Mouse (Mus musculus): ENCODE measurements around the gene Sfn.

Sfn gene

DNA sequence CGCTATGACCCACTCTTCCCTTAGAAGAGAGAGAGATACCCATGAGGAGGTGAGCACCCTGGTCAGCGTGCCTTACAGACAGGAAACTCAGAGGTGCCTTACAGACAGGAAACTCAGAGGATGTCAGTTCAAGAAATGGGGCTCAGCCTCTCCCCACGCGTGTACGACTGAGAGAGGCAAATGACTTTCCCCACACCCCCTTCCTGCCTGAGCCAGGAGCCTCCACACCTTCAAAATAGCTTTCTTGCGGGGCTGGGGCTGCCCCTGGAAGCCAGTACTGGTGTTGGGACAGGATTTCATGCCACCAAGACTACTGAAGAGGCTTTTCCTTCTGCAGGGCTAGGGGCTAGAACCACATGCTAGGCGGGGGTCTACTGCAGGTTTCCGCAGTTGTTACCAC, 18.7 kb upstream of the Sfn start:
- DNase-seq (ENCODE audit: low read depth, low spot score) = no peak

GRCm38 (mm10) chr4:133619473-133620136, 17.6 kb upstream of the Sfn start:
- DNase-seq (ENCODE audit: low read depth, low spot score) = no peak

DNA sequence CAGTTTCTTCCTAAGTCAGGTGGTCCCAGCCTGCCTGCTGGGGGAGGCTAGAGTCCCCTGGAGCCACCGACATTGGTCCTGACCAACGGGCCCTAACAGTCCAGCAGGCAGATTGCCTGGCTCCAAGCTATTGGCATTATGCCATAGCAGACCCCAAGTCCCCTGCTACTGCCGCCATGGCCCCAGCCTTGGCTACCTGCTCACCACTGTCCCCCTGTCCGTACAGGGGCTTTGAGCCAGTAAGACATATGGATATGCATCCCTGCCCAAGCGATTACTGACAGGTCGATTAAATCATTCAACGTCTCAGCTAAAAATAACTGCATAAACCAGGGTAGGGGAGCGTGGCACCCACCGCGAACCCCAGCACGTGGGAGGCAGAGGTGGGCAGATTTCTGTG, 16.0 kb upstream of the Sfn start:
- DNase-seq (ENCODE audit: low read depth, low spot score) = no peak

DNA sequence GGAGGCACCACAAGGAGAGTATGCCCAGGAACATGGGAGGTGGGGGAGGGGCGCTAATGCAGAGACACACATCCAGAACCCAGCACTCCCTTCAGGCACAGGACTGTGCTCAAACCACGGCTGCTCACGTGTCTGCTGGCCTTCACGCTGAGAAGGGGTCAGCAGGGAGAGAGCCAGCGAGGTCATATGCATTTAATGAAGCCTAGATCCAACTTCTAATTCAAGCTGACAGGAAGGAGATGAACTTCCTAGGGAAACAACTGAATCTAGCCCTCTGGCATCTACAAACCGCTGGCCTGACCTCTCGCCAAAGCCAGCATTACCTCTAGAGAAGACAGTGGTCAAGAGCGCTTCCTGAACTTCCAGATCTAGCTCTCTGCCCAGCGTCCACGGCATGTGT, 13.4 kb upstream of the Sfn start:
- DNase-seq (ENCODE audit: low read depth, low spot score) = no peak

GRCm38 (mm10) chr4:133614274-133614761, 12.3 kb upstream of the Sfn start:
- no peak for DNase-seq (ENCODE audit: low read depth, low spot score)

DNA sequence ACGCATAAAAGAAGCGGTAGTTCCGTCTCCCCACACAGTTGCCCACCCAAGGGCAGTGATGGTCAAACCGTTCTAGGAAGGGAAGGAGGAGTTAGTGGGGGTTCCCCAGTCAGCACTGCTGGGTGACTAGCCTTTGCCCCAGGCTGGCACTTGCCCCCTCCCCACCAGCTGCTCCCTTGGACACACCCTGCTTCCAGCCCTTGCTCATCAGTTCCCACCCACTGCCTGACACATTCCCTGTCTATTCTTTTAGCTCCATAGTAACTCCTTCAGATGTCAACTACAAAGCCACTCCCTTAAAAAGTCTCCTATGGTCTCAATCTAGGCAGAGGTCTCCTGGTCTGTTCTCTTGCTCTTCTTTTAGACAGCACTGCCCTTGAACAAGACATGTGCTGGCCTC, 11.9 kb upstream of the Sfn start:
- DNase-seq (ENCODE audit: low read depth, low spot score) = no peak

- no peak for DNase-seq (ENCODE audit: low read depth, low spot score)
Observed at GRCm38 (mm10) chr4:133613026-133613425, 11.1 kb upstream of the Sfn start.

GRCm38 (mm10) chr4:133612416-133612815, 10.4 kb upstream of the Sfn start:
- no peak for DNase-seq (ENCODE audit: low read depth, low spot score)

GRCm38 (mm10) chr4:133611815-133612214, 9.8 kb upstream of the Sfn start:
- peak; percentile 80 for DNase-seq (ENCODE audit: low read depth, low spot score)

DNA sequence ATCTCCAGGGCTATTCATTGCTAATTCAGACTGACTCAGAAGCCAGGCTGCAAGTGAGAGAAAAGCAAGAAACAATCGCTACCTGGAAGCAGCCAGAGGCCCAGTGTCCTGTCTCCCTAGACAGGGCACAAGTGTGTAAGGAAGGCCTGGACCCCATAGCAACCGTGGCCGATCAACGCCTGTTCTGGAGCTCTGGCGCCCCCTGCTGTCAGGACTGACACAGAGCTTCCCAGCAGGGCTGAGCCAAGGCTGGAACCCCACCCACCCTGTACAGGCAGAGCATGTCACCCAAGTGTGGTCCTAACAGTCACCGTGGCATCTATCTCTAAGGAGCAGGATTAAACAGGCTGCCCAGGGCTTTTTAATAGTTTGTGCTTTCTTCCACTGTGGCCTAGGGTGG, 7.8 kb upstream of the Sfn start:
- DNase-seq (ENCODE audit: low read depth, low spot score) = peak; percentile 80

DNA sequence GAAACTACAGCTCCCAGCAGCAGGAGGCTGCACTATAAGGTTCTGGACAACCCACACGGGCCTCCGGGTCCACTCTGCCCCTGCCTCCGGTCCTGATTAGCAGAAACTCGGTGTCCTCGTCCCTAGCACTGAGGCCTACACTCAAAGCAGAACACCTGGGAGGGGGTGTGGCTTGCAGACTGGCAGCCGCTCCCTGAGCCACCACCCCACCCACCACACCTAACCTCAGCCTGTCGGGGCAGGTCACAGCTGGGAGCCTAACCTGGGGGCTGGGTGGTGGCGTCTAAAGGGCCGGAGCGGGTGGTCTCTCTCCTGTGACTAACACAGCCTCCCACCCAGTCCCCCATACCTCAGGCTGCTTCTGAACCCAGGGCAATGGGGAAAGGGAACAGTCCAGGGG, 5.3 kb upstream of the Sfn start:
- no peak for DNase-seq (ENCODE audit: low read depth, low spot score)

DNA sequence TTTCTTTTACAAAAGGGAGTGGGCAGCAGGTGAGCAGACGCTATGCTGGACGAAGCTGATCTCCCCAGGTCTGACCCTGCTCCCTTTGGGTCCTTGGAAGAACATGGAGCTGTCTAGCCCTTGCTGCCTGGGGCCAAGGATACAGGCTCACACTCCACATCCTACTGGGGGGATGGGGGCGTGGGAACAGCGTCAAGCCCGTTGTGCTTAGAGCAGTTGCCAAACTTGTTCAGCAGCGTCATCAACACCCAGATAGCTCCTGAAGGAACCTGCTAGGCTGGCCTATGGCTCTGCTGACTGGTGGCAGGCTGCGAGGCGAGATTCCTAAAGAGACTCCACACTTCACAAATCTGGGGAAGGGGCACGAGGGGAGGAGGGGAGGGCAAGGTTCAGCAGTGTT, 3.4 kb upstream of the Sfn start:
- no peak for DNase-seq (ENCODE audit: low read depth, low spot score)

DNA sequence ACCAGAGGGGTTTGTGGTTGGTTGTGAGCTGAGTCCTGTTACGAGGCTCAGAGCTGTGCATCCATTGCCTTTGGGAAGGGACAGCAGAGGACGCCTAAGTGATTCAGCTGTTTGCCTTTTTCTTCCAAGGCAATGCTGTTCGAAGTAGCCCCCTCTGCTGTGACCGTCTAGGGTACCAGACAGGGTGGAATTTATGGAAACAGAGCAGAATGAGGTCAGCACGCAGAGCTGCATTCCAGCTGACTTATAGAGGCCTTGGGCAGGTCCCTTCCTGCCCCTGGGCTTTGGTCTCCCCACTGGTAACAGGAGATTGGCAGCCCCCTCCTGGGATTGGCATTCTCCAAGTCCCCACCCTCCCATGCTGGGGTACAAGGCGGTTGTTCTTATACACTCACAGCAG, 2.9 kb upstream of the Sfn start:
- DNase-seq (ENCODE audit: low read depth, low spot score) = no peak

GRCm38 (mm10) chr4:133604175-133604574, 2.2 kb upstream of the Sfn start:
- no peak for DNase-seq (ENCODE audit: low read depth, low spot score)

DNA sequence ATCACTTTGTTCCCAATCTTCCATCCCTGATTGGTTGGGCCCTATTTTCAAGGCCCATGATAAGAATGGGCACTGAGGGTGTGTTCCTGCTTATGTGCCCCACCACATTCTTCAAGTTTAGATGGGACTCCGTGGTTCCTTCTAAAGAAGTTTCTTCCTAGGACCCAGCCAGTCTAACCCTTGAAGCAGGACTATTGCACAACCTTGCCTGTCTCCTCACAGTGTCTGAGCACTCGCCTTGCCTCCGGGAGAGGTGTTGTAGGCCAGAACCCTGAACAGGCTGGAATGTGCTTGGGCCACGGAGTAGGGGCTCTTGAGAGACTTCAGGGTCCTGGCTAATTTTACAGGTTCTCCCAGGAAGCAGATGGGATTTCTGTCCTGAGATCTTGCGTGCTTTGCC, 1.1 kb upstream of the Sfn start:
- no peak for DNase-seq (ENCODE audit: low read depth, low spot score)

DNA sequence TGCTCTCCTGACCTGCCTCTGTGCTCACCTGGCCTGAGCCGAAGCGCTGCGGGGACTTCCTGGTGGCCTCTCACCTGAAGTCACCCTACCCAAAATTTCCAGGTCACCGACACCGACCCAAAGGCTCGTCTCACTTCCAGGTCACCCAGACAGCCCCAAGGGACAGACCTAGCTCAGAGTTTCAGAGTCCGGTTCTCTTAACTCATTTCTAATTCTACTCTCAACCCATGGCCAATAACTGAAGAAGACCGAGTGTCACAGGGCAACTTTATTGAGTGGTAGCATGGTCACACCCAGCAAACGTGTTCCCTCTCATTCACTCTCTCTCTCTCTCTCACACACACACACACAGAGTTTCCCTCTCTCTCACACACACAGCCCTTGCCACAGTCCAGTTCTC, 1.7 kb downstream of the Sfn start:
- DNase-seq (ENCODE audit: low read depth, low spot score) = no peak

DNA sequence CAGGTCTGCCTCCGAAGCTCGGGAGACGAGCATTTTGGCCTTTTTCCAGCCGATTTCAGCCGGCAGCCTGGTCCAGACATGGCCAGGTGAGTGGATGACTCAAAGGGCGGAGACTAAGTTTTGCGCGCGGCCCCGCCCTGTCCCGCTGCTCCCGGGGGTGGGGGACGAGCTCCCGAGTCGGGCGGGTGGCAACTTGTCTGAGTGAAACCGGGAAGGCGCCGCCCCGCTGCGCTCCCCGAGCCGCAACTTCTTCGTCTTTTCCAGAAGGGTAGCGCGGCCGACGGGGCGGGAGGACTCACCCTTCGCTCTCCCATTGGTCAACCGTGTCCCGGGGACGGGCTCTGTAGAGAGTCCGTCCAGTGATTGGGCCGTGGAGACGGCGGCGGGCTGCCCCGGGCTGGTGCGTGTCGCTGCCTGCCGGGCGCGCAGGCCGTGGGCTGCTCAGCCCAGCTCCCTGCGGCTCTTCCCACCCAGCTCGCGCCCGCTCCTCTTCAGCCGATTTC, 2.3 kb downstream of the Sfn start:
- peak; percentile 84 for DNase-seq (ENCODE audit: low read depth, low spot score)

- peak; percentile 60 for DNase-seq (ENCODE audit: low read depth, low spot score)
Observed at GRCm38 (mm10) chr4:133599116-133599515, 2.9 kb downstream of the Sfn start.

- DNase-seq (ENCODE audit: low read depth, low spot score) = peak; percentile 70
Observed at GRCm38 (mm10) chr4:133598616-133599015, 3.4 kb downstream of the Sfn start.

GRCm38 (mm10) chr4:133596084-133596483, 5.9 kb downstream of the Sfn start:
- DNase-seq (ENCODE audit: low read depth, low spot score) = no peak

DNA sequence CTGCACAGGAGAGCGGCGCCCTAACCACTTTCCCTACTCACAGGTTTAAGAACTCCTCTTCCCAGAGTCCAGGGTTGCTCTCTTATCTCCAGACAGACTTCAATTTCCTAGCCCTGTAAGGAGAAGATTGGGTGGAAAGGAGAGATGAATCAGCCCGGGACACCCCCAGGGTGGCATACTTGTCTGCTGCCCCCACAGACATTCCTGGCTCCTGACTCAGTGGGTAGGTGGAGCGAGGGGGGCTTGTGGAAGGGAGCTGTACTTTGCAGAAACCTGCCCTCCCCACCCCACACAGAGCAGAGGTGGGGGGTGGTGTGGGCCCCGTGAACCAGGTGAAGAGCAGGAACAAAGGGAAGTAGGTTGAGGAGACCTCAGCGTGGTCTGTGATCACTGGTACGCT, 6.4 kb downstream of the Sfn start:
- DNase-seq (ENCODE audit: low read depth, low spot score) = no peak

DNA sequence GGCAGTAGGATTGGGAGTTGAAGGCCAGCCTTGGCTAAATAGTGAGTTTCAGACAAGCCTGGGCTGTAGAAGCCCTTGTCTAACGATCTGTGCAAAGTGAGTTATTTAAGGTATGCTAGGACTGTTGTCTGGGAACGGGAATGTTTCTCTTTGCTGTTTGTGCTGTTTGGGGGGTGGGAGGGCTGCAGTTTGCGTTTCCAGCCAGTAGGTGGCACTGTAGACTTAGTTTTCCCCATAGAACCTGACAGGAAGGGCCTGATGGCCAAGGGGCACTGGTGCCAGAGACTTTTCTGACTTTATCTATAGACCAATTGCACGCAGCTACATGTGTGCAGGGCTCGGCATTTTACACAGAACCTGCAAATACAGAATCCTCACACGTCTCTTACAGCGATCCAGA, 9.4 kb downstream of the Sfn start:
- DNase-seq (ENCODE audit: low read depth, low spot score) = no peak

DNA sequence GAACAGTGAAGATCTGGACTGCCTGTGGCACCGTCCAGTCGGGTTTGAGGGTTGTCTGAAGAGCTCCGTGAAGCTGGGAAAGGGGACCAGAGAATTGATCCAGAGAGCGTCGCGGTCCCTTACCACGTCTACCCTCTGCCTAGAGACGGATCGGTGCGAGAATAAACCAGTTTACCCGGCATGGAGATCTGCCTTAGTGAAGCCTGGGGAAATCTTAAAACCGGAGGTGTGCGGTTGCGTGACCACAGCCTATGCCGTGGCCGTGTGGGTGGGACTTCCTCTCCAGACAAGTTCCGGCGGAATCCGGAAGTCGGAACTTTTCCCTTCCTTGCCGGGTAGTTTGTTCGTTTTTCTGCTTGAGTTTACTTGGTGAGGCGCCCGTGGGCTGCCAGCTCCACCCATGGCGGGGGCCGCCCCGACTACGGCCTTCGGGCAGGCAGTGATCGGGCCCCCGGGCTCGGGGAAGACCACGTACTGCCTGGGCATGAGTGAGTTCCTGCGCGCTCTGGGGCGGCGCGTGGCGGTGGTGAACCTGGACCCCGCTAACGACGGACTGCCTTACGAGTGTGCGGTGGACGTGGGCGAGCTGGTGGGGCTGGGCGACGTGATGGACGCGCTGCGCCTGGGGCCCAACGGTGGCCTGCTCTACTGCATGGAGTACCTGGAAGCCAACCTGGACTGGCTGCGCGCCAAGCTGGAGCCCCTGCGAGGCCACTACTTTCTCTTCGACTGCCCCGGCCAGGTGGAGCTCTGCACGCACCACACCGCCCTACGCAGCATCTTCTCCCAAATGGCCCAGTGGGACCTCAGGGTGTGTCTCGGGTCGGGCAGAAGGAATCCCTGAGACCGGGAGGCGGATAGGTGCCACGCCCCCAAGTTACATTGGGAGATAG, 17.7 kb downstream of the Sfn start, which contains the start of gene Gpn2:
TSS of gene Gpn2 (plus strand) at position 304 of the 893 bp plus-strand sequence.
- peak; percentile 89 for DNase-seq (ENCODE audit: low read depth, low spot score)
